Mouse (Mus musculus) kidney, embryonic 15.5 days (tissue): ENCODE results near the gene Sult2a8. TPM values are rescaled to one million over a fixed set of nuclear protein-coding genes. Genes with fewer than 3 reads are reported as not detected.
"Not testable (repeated sequence)": the region's sequence is repeated elsewhere in the genome, so short reads cannot be mapped to it uniquely, and the experiment has no call there.

Experiments
- ATAC-seq: fragments of 200-750 bp; cut with Nextera tagmentation; replicated peaks from 2 replicates; pipeline ENCODE4 v1.8.0; 2017; ENCODE audit warnings: moderate TSS enrichment; ENCODE audit not compliant: low FRiP score
- H3K27ac ChIP-seq: fragments of 300-500 bp; sonication (generic); 2 replicates; pipeline ENCODE4 v1.5.1; 2015; ENCODE audit warnings: mild to moderate bottlenecking, inconsistent platforms
- H3K27me3 ChIP-seq: fragments of 300-500 bp; sonication (generic); 2 replicates; pipeline ENCODE4 v1.6.1; 2015; ENCODE audit warnings: inconsistent platforms
- H3K36me3 ChIP-seq: fragments of 300-500 bp; sonication (generic); 2 replicates; pipeline ENCODE4 v1.6.1; 2015; ENCODE audit warnings: inconsistent platforms
- H3K4me1 ChIP-seq: fragments of 300-500 bp; sonication (generic); 2 replicates; pipeline ENCODE4 v1.6.1; 2015; ENCODE audit warnings: inconsistent platforms
- H3K4me2 ChIP-seq: fragments of 300-500 bp; sonication (generic); 2 replicates; pipeline ENCODE4 v1.6.1; 2015; ENCODE audit warnings: moderate library complexity, mild to moderate bottlenecking, inconsistent platforms
- H3K4me3 ChIP-seq: fragments of 300-500 bp; sonication (generic); replicated peaks from 2 replicates; pipeline ENCODE4 v1.5.1; 2015; ENCODE audit warnings: mild to moderate bottlenecking, inconsistent platforms
- H3K9ac ChIP-seq: fragments of 300-500 bp; sonication (generic); 2 replicates; pipeline ENCODE4 v1.6.1; 2015; ENCODE audit warnings: mild to moderate bottlenecking, inconsistent platforms
- H3K9me3 ChIP-seq: fragments of 300-500 bp; sonication (generic); replicated peaks from 2 replicates; pipeline ENCODE4 v1.6.1; 2016; ENCODE audit warnings: inconsistent platforms
- WGBS: fragments of 180-500 bp; shearing (Covaris S2); methylation state at CpG from one replicate; pipeline ENCODE4 v1.1.7; 2015; ENCODE audit warnings: mixed read lengths; 5-methylcytosine and 5-hydroxymethylcytosine counted together
- polyA plus RNA-seq: library from polyadenylated mRNA; unstranded; fragments of >200 nt; fragmentation: Nextera tagmentation; extraction: Ambion mirVana; gene quantifications from 2 replicates; pipeline ENCODE4 v1.2.1, GENCODE M21; 2015

Sult2a8 gene
- polyA plus RNA-seq = 0.06 TPM in 1 of 2 replicates, not detected in the other

DNA sequence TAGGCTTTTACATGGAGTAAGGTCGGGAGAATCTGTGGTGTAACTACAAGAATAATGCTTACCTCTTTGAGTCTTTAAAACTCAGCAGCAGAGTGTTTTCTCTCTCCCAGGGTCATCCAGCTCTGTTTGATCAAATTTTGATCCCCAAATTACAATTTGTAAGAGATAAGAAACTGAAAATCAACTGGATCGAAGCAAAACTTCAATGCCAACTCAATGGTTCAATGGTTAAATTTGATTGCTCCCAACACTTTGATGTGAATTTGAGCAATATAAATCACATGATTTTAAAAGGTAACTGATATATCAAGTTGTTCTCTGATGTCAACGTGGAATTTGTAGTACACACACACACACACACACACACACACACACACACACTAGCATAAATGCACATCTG lies at the start of gene Sult2a8:
Gene Sult2a8, minus strand, starts transcription at position 236 of the 400 bp plus-strand sequence.
- H3K4me3 ChIP-seq = no peak within 1 kb of the TSS
- no peaks in the 10 kb centered on the region for H3K36me3 ChIP-seq
- H3K4me1 ChIP-seq = no peaks in the 10 kb centered on the region
- no peak within 1 kb of the TSS for H3K4me2 ChIP-seq
- H3K9me3 ChIP-seq = no peaks in the 10 kb centered on the region
- no peak within 1 kb of the TSS for H3K9ac ChIP-seq
- no peak within 1 kb of the TSS for H3K27ac ChIP-seq
- 58% methylated on average over 3 of the region's 3 CpGs for WGBS
- H3K27me3 ChIP-seq = no peaks in the 10 kb centered on the region
- ATAC-seq = no peak

DNA sequence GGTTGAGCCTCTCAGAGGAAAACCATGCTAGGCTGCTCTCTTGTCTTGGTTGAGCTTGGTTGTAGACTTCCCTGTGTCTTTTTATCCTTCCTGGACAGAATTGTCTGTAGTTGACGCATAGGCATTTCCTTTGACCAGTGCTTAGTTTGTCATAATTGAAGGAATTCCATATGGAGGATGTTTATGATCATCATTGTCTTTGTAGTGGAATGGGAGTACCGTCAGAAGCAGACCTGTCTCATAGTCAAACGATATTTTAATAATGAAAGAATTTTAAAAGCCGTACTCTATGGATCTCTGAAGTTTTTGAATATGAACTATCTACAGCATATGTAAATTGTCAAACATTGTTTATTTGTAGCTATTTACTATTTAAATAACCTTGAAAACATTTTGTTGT lies 47.6 kb upstream of the Sult2a8 start, which contains the start of gene Sult2a7:
Gene Sult2a7, minus strand, starts transcription at position 101 of the 400 bp plus-strand sequence.
- H3K4me2 ChIP-seq = no peak within 1 kb of the TSS
- no peaks in the 10 kb centered on the region for H3K36me3 ChIP-seq
- H3K4me1 ChIP-seq = no peaks in the 10 kb centered on the region
- no peaks in the 10 kb centered on the region for H3K9me3 ChIP-seq
- no peaks in the 10 kb centered on the region for H3K27me3 ChIP-seq
- no peak for ATAC-seq
- 88% methylated on average over 4 of the region's 4 CpGs for WGBS
- no peak within 1 kb of the TSS for H3K9ac ChIP-seq
- no peak within 1 kb of the TSS for H3K4me3 ChIP-seq
- no peak within 1 kb of the TSS for H3K27ac ChIP-seq

DNA sequence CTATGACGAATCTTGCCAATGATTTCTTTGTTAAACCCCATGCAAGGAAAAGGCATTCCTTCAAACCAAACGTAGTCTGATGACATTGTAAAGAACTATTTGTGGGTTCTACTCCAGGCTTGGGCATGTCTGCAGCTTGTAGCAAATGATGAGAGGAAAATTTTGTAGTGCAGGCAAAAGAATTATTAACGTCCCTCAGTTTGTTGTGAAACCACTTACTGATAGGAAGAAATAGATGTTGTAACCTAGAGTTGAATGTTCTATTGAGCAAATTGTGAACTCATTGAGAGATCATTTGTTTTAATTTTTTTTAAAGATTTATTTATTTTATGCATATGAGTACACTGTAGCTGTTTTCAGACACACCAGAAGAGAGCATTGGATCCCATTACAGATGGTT lies 46.3 kb upstream of the Sult2a8 start:
- no peaks in the 10 kb centered on the region for H3K36me3 ChIP-seq
- H3K4me3 ChIP-seq = no peak overlapping the region
- WGBS = 74% methylated on average over 3 of the region's 3 CpGs
- H3K4me2 ChIP-seq = no peak overlapping the region
- H3K4me1 ChIP-seq = no peaks in the 10 kb centered on the region
- no peak for ATAC-seq
- no peak overlapping the region for H3K9ac ChIP-seq
- H3K27me3 ChIP-seq = no peaks in the 10 kb centered on the region
- H3K9me3 ChIP-seq = no peaks in the 10 kb centered on the region
- H3K27ac ChIP-seq = no peak overlapping the region

DNA sequence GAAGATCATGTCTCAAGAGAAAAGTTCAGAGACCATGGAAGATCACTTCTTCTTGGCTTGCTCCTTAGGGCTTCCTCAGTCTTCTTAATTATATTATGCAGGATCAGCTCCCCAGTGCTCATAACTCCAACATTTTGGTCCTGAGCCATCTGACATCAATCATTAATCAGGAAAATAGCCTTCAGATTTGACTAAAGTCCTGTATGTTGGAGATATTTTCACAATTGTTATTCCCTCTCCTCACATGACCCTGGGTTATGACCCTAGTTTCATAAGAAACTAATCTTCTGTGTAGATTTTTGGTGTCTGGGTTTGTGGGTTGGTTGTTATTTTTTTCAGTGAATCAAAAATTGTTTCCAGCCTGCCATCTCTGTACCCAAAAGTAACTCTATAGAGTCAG lies 7.0 kb downstream of the Sult2a8 start:
- Histone ChIP-seq H3K4me1 (no peaks in the 10 kb centered on the region), H3K27me3 (no peaks in the 10 kb centered on the region), H3K36me3 (no peaks in the 10 kb centered on the region), H3K9ac (no peak overlapping the region), H3K9me3 (peaks cover 4% of the 10 kb centered on the region; the same call in 1 of the 2 replicates), H3K4me2 (no peak overlapping the region), H3K27ac (no peak overlapping the region), H3K4me3 (no peak overlapping the region)
- ATAC-seq = no peak

DNA sequence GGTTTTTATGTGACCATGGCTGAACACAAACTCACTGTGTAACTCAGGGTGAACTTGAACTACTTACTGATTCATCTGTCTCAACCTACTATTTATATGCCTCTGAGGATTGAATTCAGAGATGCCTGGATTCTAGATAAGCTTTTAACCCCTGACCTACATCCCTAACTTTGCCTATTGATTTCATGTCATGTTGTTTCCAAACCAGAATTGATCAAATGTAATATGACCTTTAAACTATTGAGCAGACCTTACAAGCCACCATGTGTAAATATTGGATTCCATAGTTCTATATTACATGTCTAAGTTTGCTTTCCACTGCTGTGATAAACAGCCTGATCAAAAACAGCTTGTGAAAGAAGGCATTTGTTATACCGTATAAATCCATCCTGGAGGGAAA lies 8.1 kb downstream of the Sult2a8 start:
- no peaks in the 10 kb centered on the region for H3K4me1 ChIP-seq
- no peak overlapping the region for H3K4me3 ChIP-seq
- no peak for ATAC-seq
- no peak overlapping the region for H3K9ac ChIP-seq
- no peak overlapping the region for H3K4me2 ChIP-seq
- no peaks in the 10 kb centered on the region for H3K36me3 ChIP-seq
- H3K9me3 ChIP-seq = peaks cover 4% of the 10 kb centered on the region; the same call in 1 of the 2 replicates
- WGBS = 87% methylated on average over 1 of the region's 1 CpGs
- H3K27ac ChIP-seq = no peak overlapping the region
- no peaks in the 10 kb centered on the region for H3K27me3 ChIP-seq

DNA sequence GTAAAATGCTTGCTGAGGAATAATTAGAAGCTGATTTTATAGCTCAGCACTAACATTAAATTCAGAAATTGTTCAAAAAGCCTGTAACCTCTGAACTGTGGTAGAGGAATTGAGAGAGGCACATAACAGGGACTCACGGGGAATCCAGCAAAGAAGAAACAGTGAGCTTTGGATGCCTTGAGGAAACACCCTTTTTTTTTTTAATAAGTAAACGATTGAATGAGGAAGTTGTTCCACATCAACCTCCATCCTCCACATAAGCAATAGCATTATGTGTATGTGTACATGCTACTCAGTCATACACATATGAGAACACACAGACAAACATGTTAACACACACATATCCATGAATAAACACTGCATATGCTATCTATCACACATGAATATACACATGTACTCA lies 8.5 kb downstream of the Sult2a8 start:
- WGBS = 85% methylated on average over 2 of the region's 2 CpGs

DNA sequence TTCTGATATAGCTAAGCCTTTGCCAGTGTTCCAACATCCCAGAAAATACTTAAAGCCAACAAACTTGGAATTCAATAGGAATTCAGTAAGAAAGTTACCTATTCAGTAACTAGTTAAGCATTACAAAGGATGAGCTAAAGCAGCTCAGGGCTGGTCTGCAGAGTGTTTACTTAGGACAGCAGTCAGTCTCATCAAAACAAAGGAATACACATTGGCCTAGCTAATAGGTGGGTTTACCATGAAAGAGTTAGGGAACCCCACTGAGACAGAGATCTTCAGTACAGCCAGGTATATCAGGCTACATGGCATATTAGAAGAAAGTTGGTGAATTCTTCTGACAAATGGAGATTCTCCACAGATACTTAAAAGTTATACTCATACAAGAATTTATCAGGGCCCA lies 47.2 kb downstream of the Sult2a8 start:
- H3K4me3 ChIP-seq, ATAC-seq, H3K27ac ChIP-seq, H3K4me1 ChIP-seq, H3K36me3 ChIP-seq, H3K9me3 ChIP-seq, H3K9ac ChIP-seq, H3K27me3 ChIP-seq, H3K4me2 ChIP-seq: not testable (repeated sequence)

More for the DNA sequence above, 8.5 kb downstream of the Sult2a8 start:
- Histone ChIP-seq H3K27ac (no peak overlapping the region), H3K4me1 (no peaks in the 10 kb centered on the region), H3K27me3 (no peaks in the 10 kb centered on the region), H3K9me3 (peaks cover 4% of the 10 kb centered on the region; the same call in 1 of the 2 replicates), H3K9ac (no peak overlapping the region), H3K4me3 (no peak overlapping the region), H3K4me2 (no peak overlapping the region), H3K36me3 (no peaks in the 10 kb centered on the region)
- ATAC-seq = no peak

DNA sequence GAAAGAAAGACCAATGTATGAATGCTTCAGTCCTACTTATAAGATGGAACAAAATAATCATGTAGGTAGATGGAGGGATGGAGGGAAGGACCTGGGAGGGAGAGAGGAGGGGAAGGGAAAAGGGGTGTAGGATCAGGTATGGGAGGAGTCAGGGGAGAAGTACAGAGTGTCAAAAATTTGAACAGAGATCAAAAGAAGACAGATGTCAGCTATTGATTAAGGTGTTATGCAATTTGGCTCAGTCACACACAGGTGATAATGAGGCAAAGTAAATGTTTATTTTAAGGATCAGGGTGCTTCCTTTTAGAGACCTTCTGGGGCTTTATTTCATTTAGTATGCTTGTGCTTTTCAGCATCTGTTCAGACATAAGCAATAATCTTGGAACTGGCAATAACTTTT lies 50.1 kb downstream of the Sult2a8 start:
- ATAC-seq = no peak

More for the DNA sequence above, 50.1 kb downstream of the Sult2a8 start:
- no peaks in the 10 kb centered on the region for H3K27me3 ChIP-seq
- H3K36me3 ChIP-seq = no peaks in the 10 kb centered on the region
- no peak overlapping the region for H3K9ac ChIP-seq
- H3K4me3 ChIP-seq = no peak overlapping the region
- no peak overlapping the region for H3K4me2 ChIP-seq
- H3K27ac ChIP-seq = no peak overlapping the region
- no peaks in the 10 kb centered on the region for H3K4me1 ChIP-seq
- no peaks in the 10 kb centered on the region for H3K9me3 ChIP-seq

Other genes starting within 250 kb of the Sult2a8 start
- gene Sult2a6, start 191.9 kb downstream of the Sult2a8 start, polyA plus RNA-seq = not detected in 2 replicates
- gene Obox8, start 113.2 kb downstream of the Sult2a8 start, polyA plus RNA-seq = not detected in 2 replicates
- gene Sult2a7, start 47.5 kb upstream of the Sult2a8 start, polyA plus RNA-seq = not detected in 2 replicates
- gene Vmn1r90, start 116.7 kb upstream of the Sult2a8 start, polyA plus RNA-seq = 0.21 and 0.30 TPM in 2 replicates
- not detected in 2 replicates for gene Obox7, start 212.7 kb upstream of the Sult2a8 start, polyA plus RNA-seq